Mouse (Mus musculus): ENCODE measurements around the gene Stim1. TPM values are rescaled to one million over a fixed set of nuclear protein-coding genes. Genes with fewer than 3 reads are reported as not detected.
"Not testable (repeated sequence)": the region's sequence is repeated elsewhere in the genome, so short reads cannot be mapped to it uniquely, and the experiment has no call there.

The Stim1 gene
- polyA plus RNA-seq, 1 experiment from 2014 or later, result 33.5 TPM

GRCm38 (mm10) chr7:102478926-102479325 is 211.3 kb downstream of the Stim1 start:
- Histone ChIP-seq H3K27me3 (no peaks in the 10 kb centered on the region), H3K4me1 (no peaks in the 10 kb centered on the region), H3K9me3 (no peaks in the 10 kb centered on the region), H3K4me2 (no peak overlapping the region), H3K27ac (no peak overlapping the region), H3K36me3 (no peaks in the 10 kb centered on the region), H3K9ac (no peak overlapping the region), H3K4me3 (no peak overlapping the region)
- 44% methylated on average over 3 of the region's 3 CpGs for WGBS
- ATAC-seq (ENCODE audit: insufficient number of reproducible peaks, low FRiP score, low TSS enrichment, low read depth), result no peak

GRCm38 (mm10) chr7:102479368-102480078 is 211.9 kb downstream of the Stim1 start:
- Histone ChIP-seq H3K27me3 (no peaks in the 10 kb centered on the region), H3K4me3 (no peak overlapping the region), H3K9me3 (no peaks in the 10 kb centered on the region), H3K27ac (no peak overlapping the region), H3K4me2 (no peak overlapping the region), H3K36me3 (no peaks in the 10 kb centered on the region), H3K9ac (no peak overlapping the region), H3K4me1 (no peaks in the 10 kb centered on the region)
- 50% methylated on average over 5 of the region's 5 CpGs for WGBS
- no peak for ATAC-seq (ENCODE audit: insufficient number of reproducible peaks, low FRiP score, low TSS enrichment, low read depth)

GRCm38 (mm10) chr7:102480821-102481220 is 213.2 kb downstream of the Stim1 start:
- no peaks in the 10 kb centered on the region for H3K36me3 ChIP-seq
- no peak overlapping the region for H3K9ac ChIP-seq
- 86% methylated on average over 4 of the region's 4 CpGs for WGBS
- no peak overlapping the region for H3K4me3 ChIP-seq
- no peaks in the 10 kb centered on the region for H3K9me3 ChIP-seq
- ATAC-seq (ENCODE audit: insufficient number of reproducible peaks, low FRiP score, low TSS enrichment, low read depth), result no peak
- no peaks in the 10 kb centered on the region for H3K27me3 ChIP-seq
- H3K4me1 ChIP-seq, result no peaks in the 10 kb centered on the region
- H3K4me2 ChIP-seq, result no peak overlapping the region
- H3K27ac ChIP-seq, result no peak overlapping the region

- no peaks in the 10 kb centered on the region for H3K9me3 ChIP-seq
- no peak within 1 kb of the TSS for H3K4me3 ChIP-seq
- ATAC-seq (ENCODE audit: insufficient number of reproducible peaks, low FRiP score, low TSS enrichment, low read depth), result no peak
- H3K4me2 ChIP-seq, result no peak within 1 kb of the TSS
- H3K9ac ChIP-seq, result no peak within 1 kb of the TSS
- no peaks in the 10 kb centered on the region for H3K27me3 ChIP-seq
- no peaks in the 10 kb centered on the region for H3K4me1 ChIP-seq
- no peaks in the 10 kb centered on the region for H3K36me3 ChIP-seq
- WGBS, result 90% methylated on average over 4 of the region's 4 CpGs
- H3K27ac ChIP-seq, result no peak within 1 kb of the TSS
Observed at GRCm38 (mm10) chr7:102481579-102481978, 214.0 kb downstream of the Stim1 start, which contains the start of gene Olfr543. TSS of gene Olfr543 (minus strand) at chr7:102481679.

- Histone ChIP-seq H3K9me3 (no peaks in the 10 kb centered on the region), H3K9ac (no peak overlapping the region), H3K27me3 (no peaks in the 10 kb centered on the region), H3K27ac (no peak overlapping the region), H3K4me3 (no peak overlapping the region), H3K36me3 (no peaks in the 10 kb centered on the region), H3K4me1 (no peaks in the 10 kb centered on the region), H3K4me2 (no peak overlapping the region)
- ATAC-seq (ENCODE audit: insufficient number of reproducible peaks, low FRiP score, low TSS enrichment, low read depth), result no peak
- WGBS, result 91% methylated on average over 2 of the region's 2 CpGs
Observed at GRCm38 (mm10) chr7:102483665-102484064, 216.1 kb downstream of the Stim1 start.

GRCm38 (mm10) chr7:102484766-102485165 is 217.2 kb downstream of the Stim1 start:
- not testable (repeated sequence) for H3K4me1 ChIP-seq; H3K27me3 ChIP-seq; ATAC-seq (ENCODE audit: insufficient number of reproducible peaks, low FRiP score, low TSS enrichment, low read depth); H3K27ac ChIP-seq; H3K9me3 ChIP-seq; H3K9ac ChIP-seq; H3K4me2 ChIP-seq; H3K36me3 ChIP-seq; H3K4me3 ChIP-seq
- 64% methylated on average over 8 of the region's 8 CpGs for WGBS

GRCm38 (mm10) chr7:102486105-102486504 is 218.5 kb downstream of the Stim1 start:
- Histone ChIP-seq H3K27ac (no peak overlapping the region), H3K4me3 (no peak overlapping the region), H3K9me3 (no peaks in the 10 kb centered on the region), H3K4me1 (no peaks in the 10 kb centered on the region), H3K36me3 (no peaks in the 10 kb centered on the region), H3K4me2 (no peak overlapping the region), H3K9ac (no peak overlapping the region), H3K27me3 (no peaks in the 10 kb centered on the region)
- no peak for ATAC-seq (ENCODE audit: insufficient number of reproducible peaks, low FRiP score, low TSS enrichment, low read depth)
- 55% methylated on average over 1 of the region's 1 CpGs for WGBS

Other genes with a start within 250 kb of the Stim1 start
- 1.9 and 2.4 TPM in 2 replicates for gene Il18bp, start 249.1 kb upstream of the Stim1 start, polyA plus RNA-seq (2015; fragmentation: Nextera tagmentation; extraction: Ambion mirVana)
- 30.8 and 32.8 TPM in 2 replicates for gene Rnf121, start 202.3 kb upstream of the Stim1 start, polyA plus RNA-seq (2015; fragmentation: Nextera tagmentation; extraction: Ambion mirVana)
- 30.6 and 32.3 TPM in 2 replicates for gene Xndc1, start 202.3 kb upstream of the Stim1 start, polyA plus RNA-seq (2015; fragmentation: Nextera tagmentation; extraction: Ambion mirVana)
- 1.5 and 1.6 TPM in 2 replicates for gene Xntrpc, start 202.1 kb upstream of the Stim1 start, polyA plus RNA-seq (2015; fragmentation: Nextera tagmentation; extraction: Ambion mirVana)
- gene Trpc2, start 184.7 kb upstream of the Stim1 start, polyA plus RNA-seq (2015; fragmentation: Nextera tagmentation; extraction: Ambion mirVana), result not detected in 2 replicates
- 14.9 and 38.9 TPM in 2 replicates for gene Art1, start 166.1 kb upstream of the Stim1 start, polyA plus RNA-seq (2015; fragmentation: Nextera tagmentation; extraction: Ambion mirVana)
- gene Art5, start 158.3 kb upstream of the Stim1 start, polyA plus RNA-seq (2015; fragmentation: Nextera tagmentation; extraction: Ambion mirVana), result 3.1 and 3.9 TPM in 2 replicates
- gene Chrna10, start 151.0 kb upstream of the Stim1 start, polyA plus RNA-seq (2015; fragmentation: Nextera tagmentation; extraction: Ambion mirVana), result 0.15 TPM in 1 of 2 replicates, not detected in the other
- gene Nup98, start 57.6 kb upstream of the Stim1 start, polyA plus RNA-seq (2015; fragmentation: Nextera tagmentation; extraction: Ambion mirVana), result 29.2 and 30.8 TPM in 2 replicates
- 92.5 and 97.2 TPM in 2 replicates for gene Pgap2, start 57.6 kb upstream of the Stim1 start, polyA plus RNA-seq (2015; fragmentation: Nextera tagmentation; extraction: Ambion mirVana)
- gene Rhog, start 11.8 kb upstream of the Stim1 start, polyA plus RNA-seq (2015; fragmentation: Nextera tagmentation; extraction: Ambion mirVana), result 65.2 and 76.2 TPM in 2 replicates
- gene Rrm1, start 173.9 kb downstream of the Stim1 start, polyA plus RNA-seq (2015; fragmentation: Nextera tagmentation; extraction: Ambion mirVana), result 120 and 122 TPM in 2 replicates
- gene Olfr543, start 213.9 kb downstream of the Stim1 start, polyA plus RNA-seq (2015; fragmentation: Nextera tagmentation; extraction: Ambion mirVana), result 0.24 TPM in 1 of 2 replicates, not detected in the other
- gene Olfr544, start 220.5 kb downstream of the Stim1 start, polyA plus RNA-seq (2015; fragmentation: Nextera tagmentation; extraction: Ambion mirVana), result 0.09 TPM in 2 replicates
- 0.06 and 0.10 TPM in 2 replicates for gene Olfr545, start 231.8 kb downstream of the Stim1 start, polyA plus RNA-seq (2015; fragmentation: Nextera tagmentation; extraction: Ambion mirVana)

Data from limb, embryonic 15.5 days (tissue).